Mouse (Mus musculus) liver, adult 2 months (tissue): ENCODE measurements at regions not wholly inside any gene's neighbourhood (a gene's known extent, or its start where the extent isn't known, plus 50 kb on each side); places are given as distances from the start of the nearest gene placed in this dataset.
"Not testable (repeated sequence)": the region's sequence is repeated elsewhere in the genome, so short reads cannot be mapped to it uniquely, and the experiment has no call there.

Source experiments
- DNase-seq: peaks from one replicate; pipeline ENCODE4 v3.0.0-alpha.2; 2011; ENCODE audit warnings: low read depth, low spot score; ENCODE audit errors: extremely low read depth
- H3K27ac ChIP-seq: fragments of 200-500 bp; replicated peaks from 2 replicates; pipeline ENCODE4 v1.5.1; 2012; ENCODE audit warnings: low read depth, mild to moderate bottlenecking, control low read depth, inconsistent platforms, low read length; ENCODE audit not compliant: insufficient read depth
- H3K27me3 ChIP-seq: fragments of 200-500 bp; 2 replicates; pipeline ENCODE4 v1.6.1; 2012; ENCODE audit warnings: mild to moderate bottlenecking, moderate library complexity, low read length, inconsistent platforms; ENCODE audit not compliant: control insufficient read depth, insufficient read depth
- H3K36me3 ChIP-seq: fragments of 200-500 bp; 2 replicates; pipeline ENCODE4 v1.6.1; 2012; ENCODE audit warnings: low read length, inconsistent platforms; ENCODE audit not compliant: control insufficient read depth, insufficient read depth
- H3K4me1 ChIP-seq: fragments of 200-500 bp; 2 replicates; pipeline ENCODE4 v1.6.1; 2011; ENCODE audit warnings: low read length; ENCODE audit not compliant: control insufficient read depth, insufficient read depth
- H3K4me3 ChIP-seq: fragments of 200-500 bp; 2 replicates; pipeline ENCODE4 v1.5.1; 2011; ENCODE audit warnings: low read depth, mild to moderate bottlenecking, control low read depth, low read length, moderate library complexity; ENCODE audit not compliant: insufficient read depth
- H3K79me2 ChIP-seq: fragments of 200-500 bp; 2 replicates; pipeline ENCODE4 v1.6.1; 2012; ENCODE audit warnings: inconsistent platforms, mild to moderate bottlenecking, low read length, moderate library complexity; ENCODE audit not compliant: control insufficient read depth, insufficient read depth
- H3K9ac ChIP-seq: fragments of 200-500 bp; 2 replicates; pipeline ENCODE4 v1.6.1; 2012; ENCODE audit warnings: low read depth, mild to moderate bottlenecking, control low read depth, inconsistent platforms, low read length
- CTCF ChIP-seq: fragments of 200-500 bp; IDR thresholded peaks from 2 replicates; pipeline ENCODE4 v1.5.1; 2011; ENCODE audit warnings: low read depth, low read length, control low read depth
- POLR2A ChIP-seq: fragments of 200-500 bp; IDR thresholded peaks from 2 replicates; pipeline ENCODE4 v1.6.1; 2011; ENCODE audit warnings: low read length, control low read depth; ENCODE audit not compliant: insufficient read depth; ENCODE audit errors: extremely low read depth
- WGBS: fragments of 180-500 bp; shearing (Covaris S2); methylation state at CpG from one replicate; pipeline ENCODE4 v1.1.7; 2018; 5-methylcytosine and 5-hydroxymethylcytosine counted together

- 93% methylated on average over 11 of the region's 11 CpGs for WGBS
- Histone ChIP-seq H3K27ac (no peak overlapping the region), H3K4me3 (no peak overlapping the region), H3K79me2 (no peaks in the 10 kb centered on the region), H3K27me3 (no peaks in the 10 kb centered on the region), H3K9ac (no peak overlapping the region), H3K4me1 (peaks cover 8% of the 10 kb centered on the region), H3K36me3 (no peaks in the 10 kb centered on the region)
- no peak for DNase-seq
- TF ChIP-seq CTCF (no peak), POLR2A (no peak)
Observed at GRCm38 (mm10) chr1:78588036-78588435, 69.6 kb upstream of the Acsl3 start.

- not testable (repeated sequence) for H3K4me3 ChIP-seq, H3K27me3 ChIP-seq, DNase-seq, H3K79me2 ChIP-seq, H3K4me1 ChIP-seq, H3K36me3 ChIP-seq, H3K9ac ChIP-seq, H3K27ac ChIP-seq
- 75% methylated on average over 1 of the region's 1 CpGs for WGBS
Observed at GRCm38 (mm10) chr1:78588660-78589059, 69.0 kb upstream of the Acsl3 start.

- H3K27ac ChIP-seq, result no peak overlapping the region
- H3K4me3 ChIP-seq, result no peak overlapping the region
- 72% methylated on average over 5 of the region's 5 CpGs for WGBS
- H3K36me3 ChIP-seq, result no peaks in the 10 kb centered on the region
- H3K9ac ChIP-seq, result no peak overlapping the region
- DNase-seq, result no peak
- H3K4me1 ChIP-seq, result peaks cover 8% of the 10 kb centered on the region
- TF ChIP-seq POLR2A (no peak), CTCF (no peak)
- H3K79me2 ChIP-seq, result no peaks in the 10 kb centered on the region
- H3K27me3 ChIP-seq, result no peaks in the 10 kb centered on the region
Observed at GRCm38 (mm10) chr1:78590558-78590957, 67.1 kb upstream of the Acsl3 start.

- Histone ChIP-seq H3K27ac (no peak overlapping the region), H3K4me3 (no peak overlapping the region), H3K9ac (no peak overlapping the region), H3K4me1 (no peaks in the 10 kb centered on the region), H3K27me3 (no peaks in the 10 kb centered on the region), H3K79me2 (no peaks in the 10 kb centered on the region), H3K36me3 (no peaks in the 10 kb centered on the region)
- no peak for TF ChIP-seq CTCF
- no peak for DNase-seq
- WGBS, result 86% methylated on average over 14 of the region's 14 CpGs
Observed at GRCm38 (mm10) chr1:78593927-78594641, 63.5 kb upstream of the Acsl3 start.

GRCm38 (mm10) chr1:78595521-78596139, 62.0 kb upstream of the Acsl3 start:
- DNase-seq, result no peak
- no peaks in the 10 kb centered on the region for H3K79me2 ChIP-seq
- H3K9ac ChIP-seq, result no peak overlapping the region
- no peaks in the 10 kb centered on the region for H3K36me3 ChIP-seq
- TF ChIP-seq CTCF (no peak), POLR2A (no peak)
- no peak overlapping the region for H3K4me3 ChIP-seq
- 90% methylated on average over 14 of the region's 14 CpGs for WGBS
- H3K4me1 ChIP-seq, result no peaks in the 10 kb centered on the region
- no peaks in the 10 kb centered on the region for H3K27me3 ChIP-seq
- no peak overlapping the region for H3K27ac ChIP-seq

- H3K27ac ChIP-seq, result no peak overlapping the region
- 83% methylated on average over 5 of the region's 5 CpGs for WGBS
- no peaks in the 10 kb centered on the region for H3K79me2 ChIP-seq
- H3K27me3 ChIP-seq, result no peaks in the 10 kb centered on the region
- no peaks in the 10 kb centered on the region for H3K4me1 ChIP-seq
- H3K4me3 ChIP-seq, result no peak overlapping the region
- TF ChIP-seq CTCF (no peak), POLR2A (no peak)
- H3K9ac ChIP-seq, result no peak overlapping the region
- DNase-seq, result no peak
- H3K36me3 ChIP-seq, result no peaks in the 10 kb centered on the region
Observed at GRCm38 (mm10) chr1:78598561-78598960, 59.1 kb upstream of the Acsl3 start.
